Mouse (Mus musculus) layer of hippocampus, postnatal 25 days (tissue): ENCODE results near the gene Pprc1. TPM values are rescaled to one million over a fixed set of nuclear protein-coding genes. Genes with fewer than 3 reads are reported as not detected.

ENCODE experiments used
- DNase-seq, 2 experiments: peaks; one replicate each; pipeline ENCODE4 v3.0.0; 2022; ENCODE audit warnings: mixed read lengths in 2 of 2, low spot score in 1 of 2; ENCODE audit errors: extremely low spot score in 1 of 2
- total RNA-seq, 2 experiments: library from RNA; stranded (reverse); gene quantifications; 2 replicates each; pipeline ENCODE4 v1.2.3; 2021

The Pprc1 gene
- total RNA-seq, 2 experiments from 2014 or later = 28.1 to 34.8 TPM

DNA sequence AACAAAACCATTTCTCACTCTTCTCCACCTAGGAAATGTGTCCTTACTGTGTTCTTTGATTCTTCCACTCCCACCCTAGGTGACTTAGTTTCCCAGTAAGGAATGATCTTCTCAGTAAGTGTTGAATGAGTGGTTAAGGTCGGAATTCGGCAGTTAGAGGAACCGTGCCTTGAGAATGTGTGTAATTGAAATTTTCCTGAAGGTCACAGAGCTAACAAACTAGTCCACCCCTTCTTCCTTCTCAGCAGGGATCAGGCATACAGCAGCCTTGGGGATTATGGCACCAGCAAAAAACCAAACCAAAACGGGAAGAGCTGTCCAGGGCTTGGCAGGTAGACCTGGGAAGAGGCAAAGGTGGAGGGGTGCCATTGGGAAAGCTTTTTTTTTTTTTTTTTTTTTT is 4.4 kb downstream of the Pprc1 start:
- DNase-seq = no peak

DNA sequence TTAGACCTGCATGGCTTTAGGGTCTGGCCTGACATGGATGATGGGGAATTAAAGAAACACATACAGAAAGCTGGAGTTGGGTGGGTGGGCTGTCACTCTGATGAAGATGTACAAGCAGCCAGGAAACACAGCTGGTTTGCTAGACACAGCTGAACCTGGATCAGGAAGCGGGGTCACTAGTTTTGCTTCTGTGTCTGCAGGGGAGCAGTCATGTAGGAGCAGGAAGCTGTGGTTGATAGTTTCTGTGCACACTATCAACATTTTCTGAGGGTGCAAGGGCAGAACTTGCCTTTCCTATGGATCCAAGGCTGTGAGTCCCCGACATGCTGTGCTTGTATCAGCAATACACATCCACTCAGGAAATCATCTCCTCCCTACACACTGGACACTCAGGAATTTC is 5.8 kb downstream of the Pprc1 start:
- no peak for DNase-seq

DNA sequence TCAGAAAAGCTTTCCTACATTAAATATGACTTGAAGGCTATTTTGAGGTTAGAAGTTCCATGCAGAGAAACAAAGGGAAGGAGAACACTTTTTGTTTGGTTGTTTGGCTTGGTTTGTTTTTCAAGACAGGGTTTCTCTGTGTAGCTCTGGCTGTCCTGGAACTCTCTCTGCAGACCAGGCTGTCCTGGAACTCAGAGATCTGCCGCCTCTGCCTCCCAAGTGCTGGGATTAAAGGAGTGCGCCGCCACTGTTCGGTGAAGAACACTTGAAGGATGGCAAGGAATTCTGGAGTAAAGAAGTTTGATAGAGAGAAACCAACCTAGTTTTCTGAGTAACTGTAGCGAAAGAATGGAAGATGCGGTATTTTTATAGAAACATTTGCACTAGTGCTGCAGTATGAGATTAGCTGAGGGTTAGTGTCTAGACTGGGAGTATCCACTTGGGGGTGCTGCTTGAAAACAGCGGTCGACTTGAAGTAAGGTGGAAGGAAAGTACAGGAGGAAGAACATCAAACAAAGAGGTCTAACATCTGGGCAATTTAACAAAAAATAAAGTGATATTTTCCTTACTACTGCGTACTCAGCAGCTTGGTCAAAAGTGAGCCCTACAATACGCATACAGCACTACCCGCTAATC is 11.2 kb downstream of the Pprc1 start:
- DNase-seq = no peak

DNA sequence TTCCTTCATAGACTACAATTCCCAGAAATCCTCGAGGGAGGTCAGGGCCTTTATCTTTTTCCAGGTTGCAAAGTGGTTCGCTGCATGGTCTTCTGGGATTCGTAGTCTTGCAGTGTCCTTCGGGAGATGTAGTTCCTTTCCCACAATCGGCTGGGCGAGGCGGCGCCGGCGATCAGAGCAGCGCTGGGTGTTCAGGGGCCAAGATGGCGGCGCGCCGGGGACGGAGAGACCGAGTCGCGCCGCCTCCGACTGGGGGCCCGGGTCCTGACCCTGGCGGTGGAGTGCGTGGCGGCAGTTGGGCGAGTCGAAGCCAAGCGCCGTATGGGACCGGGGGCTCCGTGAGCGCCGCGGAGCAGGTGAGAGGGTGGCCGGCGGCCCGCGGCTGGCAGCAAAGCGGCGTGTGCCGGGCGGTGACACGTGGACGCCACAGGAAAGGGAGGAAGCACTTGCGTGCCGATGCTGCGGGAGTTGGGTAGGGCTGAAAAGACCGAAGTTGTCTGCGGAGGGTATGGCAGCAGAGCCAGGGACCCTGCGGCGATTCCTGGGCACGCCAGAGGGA is 11.8 kb downstream of the Pprc1 start:
- DNase-seq = peak; percentile 76 to 78

DNA sequence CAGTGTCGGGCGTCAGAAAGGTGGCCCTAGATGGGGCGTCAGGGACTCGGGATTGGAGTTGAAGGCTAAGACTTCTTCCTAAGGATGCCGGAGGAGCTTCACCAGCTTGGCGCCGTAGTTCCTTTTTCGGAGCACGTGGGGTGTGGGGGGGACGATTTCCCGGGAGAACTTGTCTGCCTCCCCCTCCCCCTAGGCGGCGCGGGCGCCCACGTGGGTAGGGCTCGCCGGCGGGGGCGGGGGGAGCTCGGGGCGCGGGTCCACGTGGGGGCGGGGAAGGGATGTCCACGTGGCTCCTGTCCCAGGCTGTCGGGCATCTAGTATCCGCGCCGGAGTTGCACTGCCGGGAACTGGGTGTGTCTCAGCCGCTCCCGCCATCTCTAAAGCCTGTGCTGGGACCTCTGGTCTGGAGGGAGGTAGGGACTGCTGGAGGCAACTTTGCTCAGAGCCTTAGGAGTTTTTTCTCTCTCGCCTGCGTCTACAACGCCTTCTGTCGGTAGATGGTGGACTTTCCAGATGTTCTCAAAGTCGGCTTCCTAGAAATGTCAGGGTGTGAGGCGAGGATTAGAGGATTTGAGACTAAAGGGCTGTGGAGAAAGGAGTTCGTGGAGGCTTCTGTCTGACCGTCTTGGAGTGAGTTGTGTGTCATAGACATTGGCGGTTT is 12.4 kb downstream of the Pprc1 start:
- peak; percentile 56 to 68 for DNase-seq

DNA sequence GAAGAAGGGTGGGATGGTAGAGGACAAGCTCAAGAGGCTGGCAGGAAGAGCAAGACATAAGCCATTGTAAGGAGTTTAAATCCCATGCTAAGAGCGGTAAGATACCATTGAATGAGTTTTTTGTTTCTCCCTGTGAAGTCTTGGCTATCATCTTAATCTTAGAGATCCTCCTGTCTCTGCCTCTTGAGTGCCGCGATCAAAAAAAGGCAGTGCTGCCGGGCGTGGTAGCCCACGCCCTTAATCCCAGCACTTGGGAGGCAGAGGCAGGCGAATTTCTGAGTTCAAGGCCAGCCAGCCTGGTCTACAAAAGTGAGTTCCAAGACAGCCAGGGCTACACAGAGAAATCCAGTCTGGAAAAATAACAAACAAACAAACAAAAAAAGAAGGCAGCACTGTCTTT is 13.8 kb downstream of the Pprc1 start:
- no peak for DNase-seq

DNA sequence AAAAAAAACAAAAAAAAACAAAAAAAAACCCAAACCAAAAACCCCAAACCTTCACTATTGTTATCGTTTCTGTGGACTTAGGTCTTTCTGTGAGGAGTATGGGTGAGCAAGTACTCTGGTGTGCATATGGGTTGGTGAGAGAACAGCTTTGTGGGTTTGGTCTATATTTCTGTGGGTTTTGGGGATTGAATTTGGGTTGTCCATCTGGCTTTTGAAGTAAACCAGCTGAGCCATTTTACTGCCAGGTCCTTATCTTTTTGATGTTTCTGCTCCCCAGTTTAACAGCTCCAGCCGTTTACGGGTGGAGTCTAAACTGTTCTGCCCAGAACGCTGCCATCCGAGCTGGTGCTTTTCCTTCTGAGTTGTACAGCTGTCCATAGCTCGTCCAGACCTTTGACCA is 16.2 kb downstream of the Pprc1 start:
- no peak for DNase-seq

DNA sequence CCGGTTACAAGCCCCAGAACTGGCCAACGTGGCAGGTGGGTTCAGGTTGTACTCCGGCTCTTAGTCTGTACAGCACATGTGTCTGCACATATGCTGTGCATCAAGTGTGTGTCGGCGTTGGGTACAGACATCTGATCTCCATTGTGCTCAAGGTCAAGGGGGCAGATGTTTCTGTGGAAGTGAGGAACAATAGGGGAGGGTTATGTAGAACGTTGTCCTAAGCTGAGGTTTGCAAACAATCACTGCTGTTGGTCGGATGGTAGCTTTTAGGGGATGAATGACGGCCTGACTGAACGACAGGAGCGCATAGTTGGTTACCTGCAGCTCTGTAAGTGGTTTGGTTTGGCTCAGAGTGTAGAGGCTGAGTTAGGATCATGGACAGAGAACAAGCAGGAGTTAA is 23.4 kb downstream of the Pprc1 start:
- DNase-seq = no peak

DNA sequence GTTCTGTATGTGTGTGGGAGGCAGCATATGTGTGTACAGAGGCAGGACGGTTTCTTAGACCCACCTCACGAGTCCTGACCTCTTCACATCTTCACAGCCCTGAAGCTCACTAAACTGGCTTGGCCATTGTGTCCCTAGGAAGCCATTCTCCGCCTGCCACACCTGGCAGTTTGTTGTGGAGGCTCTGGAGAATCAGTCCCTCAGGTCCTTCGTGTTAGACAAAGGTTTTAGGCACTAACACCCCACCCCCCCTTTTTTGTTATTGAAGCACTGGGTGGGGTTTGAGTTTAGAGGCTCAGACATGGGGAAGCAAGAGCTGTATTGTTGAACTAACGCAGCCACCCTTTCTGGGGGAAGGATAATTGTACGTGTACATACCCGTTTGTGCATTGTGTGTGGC is 28.6 kb downstream of the Pprc1 start:
- no peak for DNase-seq

DNA sequence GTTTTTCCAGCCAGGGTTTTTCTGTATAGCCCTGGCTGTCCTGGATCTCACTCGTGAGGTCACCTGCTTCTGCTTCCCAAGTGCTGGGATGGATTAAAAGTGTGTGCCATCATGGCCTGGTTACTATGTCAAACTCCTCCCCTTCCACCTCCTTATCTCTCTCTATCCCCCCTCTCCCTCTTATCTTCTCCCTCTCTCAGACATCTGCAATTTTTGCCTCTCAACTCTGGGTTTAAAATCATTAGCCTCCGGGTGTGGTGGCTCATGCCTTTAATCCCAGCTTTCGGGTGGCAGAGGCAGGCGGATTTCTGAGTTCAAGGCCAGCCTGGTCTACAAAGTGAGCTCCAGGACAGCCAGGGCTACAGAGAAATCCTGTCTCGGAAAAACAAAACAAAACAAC is 29.6 kb downstream of the Pprc1 start:
- no peak for DNase-seq

DNA sequence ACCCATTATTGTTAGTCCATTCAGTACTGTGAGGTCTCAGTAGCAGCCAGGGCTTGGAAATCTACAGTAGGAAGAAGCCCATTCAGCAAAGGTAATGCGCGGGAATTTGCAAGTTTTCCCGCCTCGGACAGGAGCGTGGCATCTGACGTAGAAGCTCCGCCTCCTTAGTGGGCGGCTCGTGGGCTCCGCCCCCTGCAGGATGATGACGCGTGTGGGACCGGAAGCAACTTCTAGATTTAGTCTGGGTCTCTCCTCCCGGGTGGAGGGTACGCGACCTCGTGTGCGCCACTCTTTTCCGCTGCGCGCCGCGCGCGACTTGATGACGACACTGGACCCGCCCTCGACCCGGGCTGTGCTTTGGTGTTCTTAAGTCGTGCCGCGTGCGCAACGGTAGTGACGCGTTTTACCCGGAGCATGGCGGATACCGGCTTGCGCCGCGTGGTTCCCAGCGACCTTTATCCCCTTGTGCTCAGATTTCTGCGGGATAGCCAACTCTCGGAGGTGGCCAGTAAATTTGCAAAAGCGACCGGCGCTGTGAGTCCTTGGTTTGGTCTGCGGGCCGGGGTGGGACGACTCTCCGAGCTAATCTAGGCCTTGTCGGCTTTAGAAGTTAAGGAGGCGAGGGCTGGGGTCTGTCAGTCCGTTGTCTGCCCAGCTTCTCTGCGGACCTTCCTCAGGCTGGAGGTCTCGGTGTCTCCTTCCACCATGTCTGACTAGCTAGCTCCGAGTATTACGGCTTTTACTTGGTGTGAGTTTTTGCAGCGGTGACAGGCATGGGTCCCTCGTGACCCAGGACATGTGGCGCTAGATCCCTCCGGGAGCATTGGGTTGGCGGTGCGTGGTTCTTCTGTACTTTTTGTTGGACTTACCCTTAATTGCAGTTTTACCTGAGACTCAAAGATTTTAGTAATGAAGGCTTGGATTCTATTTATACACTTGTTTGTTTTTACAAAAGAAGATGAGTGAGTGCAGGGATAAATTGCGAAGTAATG is 31.2 kb downstream of the Pprc1 start, which contains the start of gene Nolc1:
Gene Nolc1, plus strand, starts transcription at position 248 of the 992 bp plus-strand sequence.
- DNase-seq = peak; percentile 99 to 100

DNA sequence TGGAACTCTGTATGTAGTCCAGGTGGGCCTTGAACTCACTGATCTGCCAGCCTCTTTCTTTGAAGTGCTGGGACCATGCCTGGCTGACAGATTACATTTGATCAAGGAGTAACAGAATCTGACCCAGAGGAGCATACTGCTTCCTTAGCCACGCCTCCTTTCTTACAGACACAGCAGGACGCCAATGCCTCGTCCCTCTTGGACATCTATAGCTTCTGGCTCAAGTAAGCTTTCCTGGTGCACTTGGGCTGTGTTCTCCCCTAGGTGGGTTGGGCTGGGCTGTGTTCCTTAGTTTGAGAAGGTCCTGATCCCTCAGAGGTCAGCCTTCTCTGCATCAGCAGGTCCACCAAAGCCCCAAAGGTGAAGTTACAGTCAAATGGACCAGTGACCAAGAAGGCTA is 33.8 kb downstream of the Pprc1 start:
- DNase-seq = no peak

DNA sequence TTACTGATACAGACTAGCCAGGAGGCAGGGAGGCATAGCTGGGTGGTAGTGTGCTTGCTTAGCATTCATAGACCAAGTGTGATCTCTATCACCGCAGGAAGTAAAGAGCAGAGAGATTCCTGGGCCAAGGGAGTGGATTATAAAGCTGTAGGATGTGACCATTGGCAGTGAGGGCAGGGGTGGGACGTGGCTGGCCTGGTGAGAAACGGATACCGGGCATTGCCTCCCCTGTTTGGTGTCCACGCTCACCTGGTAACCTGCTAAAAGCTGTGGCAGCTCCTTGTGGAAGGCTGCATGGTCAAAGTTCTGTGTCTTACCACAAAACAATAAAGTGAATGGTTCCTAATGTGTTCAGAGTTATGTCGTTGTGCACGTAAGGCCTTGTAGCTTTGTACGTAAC is 40.5 kb downstream of the Pprc1 start:
- DNase-seq = no peak

DNA sequence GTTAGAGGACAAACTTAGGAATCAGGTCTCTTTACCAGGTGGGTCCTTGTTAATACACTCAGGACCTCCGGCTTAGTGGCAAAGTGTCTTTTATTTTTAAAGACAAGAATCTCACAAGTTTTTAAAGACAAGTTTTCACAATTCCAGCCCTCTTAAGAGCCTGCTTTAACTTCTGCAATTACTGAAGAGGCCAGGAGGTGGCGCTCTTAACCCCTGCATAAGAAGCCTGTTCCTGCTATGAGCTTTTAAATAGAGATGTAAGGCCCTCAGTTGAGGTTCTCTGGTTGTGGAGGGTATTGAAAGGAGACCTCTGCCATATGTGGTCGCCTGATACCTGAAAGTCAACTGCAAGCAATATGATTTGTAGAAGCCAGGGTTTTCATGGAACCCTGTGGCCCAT is 41.7 kb downstream of the Pprc1 start:
- peak; percentile 31 to 77 for DNase-seq

DNA sequence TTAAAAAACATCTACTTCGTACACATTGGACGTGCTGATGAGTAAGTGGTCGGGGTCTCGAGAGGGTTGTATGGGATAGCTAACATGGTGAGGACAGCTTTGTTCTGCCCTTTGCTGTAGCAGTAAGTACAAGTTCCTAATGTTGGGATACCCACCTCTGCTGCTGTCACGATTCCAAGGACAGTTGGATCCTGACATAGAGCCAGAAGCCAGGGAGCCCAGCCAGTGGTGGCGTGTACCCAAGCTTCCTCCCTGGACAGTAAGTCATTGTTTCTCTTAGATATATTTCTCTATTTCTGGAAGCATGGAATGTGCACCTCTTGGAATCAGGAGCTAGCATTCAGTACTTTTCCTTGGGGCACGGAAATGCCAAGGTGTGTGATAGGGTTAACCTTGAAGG is 43.2 kb downstream of the Pprc1 start:
- DNase-seq = no peak

DNA sequence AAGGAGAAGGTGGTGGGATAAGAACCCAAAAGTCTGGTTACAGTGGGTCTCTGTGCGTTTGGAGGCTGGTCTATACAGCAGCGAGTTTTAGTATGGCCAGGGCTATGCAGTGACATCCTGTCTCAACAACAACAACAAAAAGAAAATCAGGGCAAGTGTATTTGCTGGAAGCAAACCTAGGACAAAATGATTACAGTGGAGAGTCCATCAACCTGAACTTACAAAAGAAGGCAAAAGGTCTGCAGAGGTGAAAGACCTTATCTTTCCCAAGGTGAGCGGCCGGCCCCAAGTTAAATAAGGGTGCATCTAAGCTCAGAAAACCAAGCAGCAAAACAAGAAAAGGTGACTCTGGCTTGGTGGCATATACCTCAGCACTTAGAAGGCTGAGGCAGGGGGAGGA is 47.0 kb downstream of the Pprc1 start:
- no peak for DNase-seq

DNA sequence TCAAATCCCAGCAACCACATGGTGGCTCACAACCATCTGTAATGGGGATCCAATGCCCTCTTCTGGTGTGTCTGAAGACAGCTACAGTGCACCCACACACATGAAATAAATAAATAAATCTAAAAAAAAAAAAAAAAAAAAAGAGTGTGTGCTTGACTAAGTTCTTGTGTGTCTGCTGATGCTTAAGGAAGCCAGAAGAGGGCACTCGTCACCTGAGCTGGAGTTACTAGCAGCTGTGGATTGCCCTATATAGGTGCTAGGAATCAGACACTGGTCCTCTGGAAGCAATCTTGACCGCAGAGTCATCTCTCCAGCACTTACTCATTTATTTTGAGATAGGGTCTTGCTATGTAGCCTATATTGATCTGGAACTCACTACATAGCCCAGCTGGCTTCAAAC is 49.5 kb downstream of the Pprc1 start:
- no peak for DNase-seq

DNA sequence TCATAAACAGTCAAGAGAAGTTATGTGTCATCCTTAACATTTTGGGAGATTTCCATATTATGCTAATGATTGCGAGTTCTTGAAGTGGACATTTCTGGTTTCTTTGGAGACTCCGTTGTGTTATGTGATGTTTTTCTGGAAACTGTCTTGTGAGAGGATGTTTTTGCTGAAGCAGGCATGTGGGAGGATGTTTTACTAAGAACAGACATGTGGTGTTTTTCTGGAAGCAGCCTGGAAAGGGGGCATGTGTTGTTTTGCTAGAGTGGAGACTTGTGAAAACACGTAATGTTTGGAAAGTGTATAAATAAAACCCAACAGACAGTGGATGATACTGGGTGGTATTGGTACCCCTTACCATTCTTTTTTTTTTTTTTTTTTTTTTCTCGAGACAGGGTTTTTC is 50.6 kb downstream of the Pprc1 start:
- no peak for DNase-seq

DNA sequence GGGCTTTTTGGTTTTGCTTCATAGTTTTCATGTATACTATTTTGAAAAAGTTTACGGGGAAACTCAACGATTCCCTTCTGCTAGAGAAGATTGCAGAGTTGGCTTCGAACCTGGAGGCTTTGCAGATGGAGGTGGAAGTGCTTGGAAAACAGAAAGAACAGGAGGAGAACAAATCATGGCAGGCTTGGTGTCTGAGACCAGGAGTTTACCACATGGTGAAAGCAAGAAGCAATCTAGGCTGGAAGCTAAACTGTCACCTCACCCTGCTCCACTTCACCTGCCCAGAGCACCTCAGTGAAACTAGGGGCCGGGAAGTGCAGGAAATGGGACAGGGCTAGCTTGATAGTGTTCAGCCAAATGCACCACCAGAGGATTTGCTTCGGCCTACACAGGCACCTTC is 51.7 kb downstream of the Pprc1 start:
- DNase-seq = no peak

DNA sequence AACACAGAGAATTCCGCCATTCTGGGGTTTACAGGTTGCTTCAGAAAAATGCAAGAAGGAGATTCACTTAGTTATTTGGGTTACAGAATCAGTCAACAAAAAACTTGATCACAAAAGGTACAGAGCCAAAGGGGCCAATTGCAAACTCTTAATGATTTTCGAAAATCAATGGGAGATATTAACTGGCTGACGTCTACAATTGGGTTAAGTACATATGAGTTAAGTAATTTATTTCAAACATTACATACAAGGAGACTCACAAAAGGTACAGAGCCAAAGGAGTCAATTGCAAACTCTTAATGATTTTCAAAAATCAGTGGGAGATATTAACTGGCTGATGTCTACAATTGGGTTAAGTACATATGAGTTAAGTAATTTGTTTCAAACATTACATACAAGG is 54.9 kb downstream of the Pprc1 start:
- DNase-seq = no peak
